Mouse (Mus musculus): Measurements from ENCODE around the gene Cyp4f40. TPM values are rescaled to one million over a fixed set of nuclear protein-coding genes. Genes with fewer than 3 reads are reported as not detected.
"Not testable (repeated sequence)": the region's sequence is repeated elsewhere in the genome, so short reads cannot be mapped to it uniquely, and the experiment has no call there.

Gene Cyp4f40
- polyA plus RNA-seq, 1 experiment from 2014 or later, result not detected

GRCm38 (mm10) chr17:32653860-32654259, 4.8 kb upstream of the Cyp4f40 start:
- no peak for ATAC-seq
- Histone ChIP-seq H3K36me3 (ENCODE audit: poor library complexity, severe bottlenecking) (no peaks in the 10 kb centered on the region), H3K27me3 (peaks cover 4% of the 10 kb centered on the region; the same call in 1 of the 2 replicates), H3K27ac (no peak overlapping the region), H3K4me3 (no peak overlapping the region), H3K9ac (no peak overlapping the region), H3K4me2 (no peak overlapping the region), H3K4me1 (peaks cover 2% of the 10 kb centered on the region; the same call in 1 of the 2 replicates), H3K9me3 (replicated peaks) (no peaks in the 10 kb centered on the region)
- 94% methylated on average over 4 of the region's 4 CpGs for WGBS

GRCm38 (mm10) chr17:32657041-32657440, 1.7 kb upstream of the Cyp4f40 start:
- Histone ChIP-seq H3K4me1 (peaks cover 3% of the 10 kb centered on the region; the same call in 1 of the 2 replicates), H3K4me3 (no peak overlapping the region), H3K9ac (no peak overlapping the region), H3K4me2 (no peak overlapping the region), H3K27ac (no peak overlapping the region), H3K27me3 (peaks cover 4% of the 10 kb centered on the region; the same call in 1 of the 2 replicates), H3K36me3 (ENCODE audit: poor library complexity, severe bottlenecking) (no peaks in the 10 kb centered on the region), H3K9me3 (replicated peaks) (no peaks in the 10 kb centered on the region)
- no peak for ATAC-seq
- WGBS, result 74% methylated on average over 3 of the region's 3 CpGs

GRCm38 (mm10) chr17:32658246-32658645, 454 bp upstream of the Cyp4f40 start:
- Histone ChIP-seq H3K9ac (no peak overlapping the region), H3K9me3 (replicated peaks) (no peaks in the 10 kb centered on the region), H3K27ac (no peak overlapping the region), H3K36me3 (ENCODE audit: poor library complexity, severe bottlenecking) (no peaks in the 10 kb centered on the region), H3K4me3 (no peak overlapping the region), H3K4me2 (no peak overlapping the region), H3K27me3 (peaks cover 4% of the 10 kb centered on the region; the same call in 1 of the 2 replicates), H3K4me1 (peaks cover 3% of the 10 kb centered on the region; the same call in 1 of the 2 replicates)
- WGBS, result 88% methylated on average over 1 of the region's 1 CpGs
- no peak for ATAC-seq

- H3K4me3 ChIP-seq, result no peak overlapping the region
- no peak overlapping the region for H3K9ac ChIP-seq
- no peaks in the 10 kb centered on the region for H3K9me3 ChIP-seq (replicated peaks)
- H3K4me1 ChIP-seq, result no peaks in the 10 kb centered on the region
- H3K27ac ChIP-seq, result no peak overlapping the region
- H3K36me3 ChIP-seq (ENCODE audit: poor library complexity, severe bottlenecking), result no peaks in the 10 kb centered on the region
- no peak for ATAC-seq
- no peaks in the 10 kb centered on the region for H3K27me3 ChIP-seq
- H3K4me2 ChIP-seq, result no peak overlapping the region
- 63% methylated on average over 7 of the region's 7 CpGs for WGBS
Observed at GRCm38 (mm10) chr17:32673976-32674375, 15.3 kb downstream of the Cyp4f40 start.

GRCm38 (mm10) chr17:32676040-32676635, 17.4 kb downstream of the Cyp4f40 start:
- Histone ChIP-seq H3K4me3 (no peak overlapping the region), H3K27ac (no peak overlapping the region), H3K4me2 (0 out of 2 replicates have a peak overlapping the region, but pooled peaks have one; percentile 4), H3K27me3 (no peaks in the 10 kb centered on the region), H3K9me3 (replicated peaks) (no peaks in the 10 kb centered on the region), H3K9ac (no peak overlapping the region), H3K4me1 (no peaks in the 10 kb centered on the region), H3K36me3 (ENCODE audit: poor library complexity, severe bottlenecking) (no peaks in the 10 kb centered on the region)
- no peak for ATAC-seq
- WGBS, result 46% methylated on average over 21 of the region's 21 CpGs

GRCm38 (mm10) chr17:32680404-32680803, 21.7 kb downstream of the Cyp4f40 start:
- H3K4me3 ChIP-seq, result no peak overlapping the region
- H3K9me3 ChIP-seq (replicated peaks), result no peaks in the 10 kb centered on the region
- H3K9ac ChIP-seq, result no peak overlapping the region
- H3K36me3 ChIP-seq (ENCODE audit: poor library complexity, severe bottlenecking), result no peaks in the 10 kb centered on the region
- peaks cover 1% of the 10 kb centered on the region; the same call in 1 of the 2 replicates for H3K4me1 ChIP-seq
- no peak overlapping the region for H3K27ac ChIP-seq
- no peak overlapping the region for H3K4me2 ChIP-seq
- H3K27me3 ChIP-seq, result no peaks in the 10 kb centered on the region
- ATAC-seq, result no peak
- 22% methylated on average over 2 of the region's 2 CpGs for WGBS

GRCm38 (mm10) chr17:32685048-32685750, 26.5 kb downstream of the Cyp4f40 start, which contains the start of gene Cyp4f15:
Gene Cyp4f15 (plus strand): TSS chr17:32685627.
- peaks cover 4% of the 10 kb centered on the region; the same call in 1 of the 2 replicates for H3K4me1 ChIP-seq
- no peak within 1 kb of the TSS for H3K4me2 ChIP-seq
- no peak for ATAC-seq
- H3K9me3 ChIP-seq (replicated peaks), result no peaks in the 10 kb centered on the region
- 24% methylated on average over 7 of the region's 7 CpGs for WGBS
- H3K27me3 ChIP-seq, result no peaks in the 10 kb centered on the region
- no peak within 1 kb of the TSS for H3K9ac ChIP-seq
- H3K27ac ChIP-seq, result no peak within 1 kb of the TSS
- H3K36me3 ChIP-seq (ENCODE audit: poor library complexity, severe bottlenecking), result no peaks in the 10 kb centered on the region
- H3K4me3 ChIP-seq, result no peak within 1 kb of the TSS

- no peak overlapping the region for H3K4me3 ChIP-seq
- no peak overlapping the region for H3K9ac ChIP-seq
- no peaks in the 10 kb centered on the region for H3K36me3 ChIP-seq (ENCODE audit: poor library complexity, severe bottlenecking)
- WGBS, result 92% methylated on average over 5 of the region's 5 CpGs
- no peak overlapping the region for H3K27ac ChIP-seq
- no peak overlapping the region for H3K4me2 ChIP-seq
- H3K9me3 ChIP-seq (replicated peaks), result no peaks in the 10 kb centered on the region
- no peaks in the 10 kb centered on the region for H3K27me3 ChIP-seq
- H3K4me1 ChIP-seq, result peaks cover 4% of the 10 kb centered on the region; the same call in 1 of the 2 replicates
- ATAC-seq, result no peak
Observed at GRCm38 (mm10) chr17:32686722-32687121, 28.0 kb downstream of the Cyp4f40 start.

- Histone ChIP-seq H3K4me1 (no peaks in the 10 kb centered on the region), H3K36me3 (ENCODE audit: poor library complexity, severe bottlenecking) (no peaks in the 10 kb centered on the region), H3K4me2 (no peak overlapping the region), H3K27me3 (no peaks in the 10 kb centered on the region), H3K4me3 (no peak overlapping the region), H3K9me3 (replicated peaks) (no peaks in the 10 kb centered on the region), H3K27ac (no peak overlapping the region), H3K9ac (no peak overlapping the region)
- WGBS, result 97% methylated on average over 1 of the region's 1 CpGs
- ATAC-seq, result no peak
Observed at GRCm38 (mm10) chr17:32690959-32691358, 32.3 kb downstream of the Cyp4f40 start.

- WGBS, result 46% methylated on average over 22 of the region's 22 CpGs
- H3K9me3 ChIP-seq (replicated peaks), result peaks cover 15% of the 10 kb centered on the region
- 0 out of 2 replicates have a peak overlapping the region, but pooled peaks have one; percentile 1 for H3K4me2 ChIP-seq
- no peaks in the 10 kb centered on the region for H3K27me3 ChIP-seq
- no peak overlapping the region for H3K4me3 ChIP-seq
- no peaks in the 10 kb centered on the region for H3K4me1 ChIP-seq
- no peaks in the 10 kb centered on the region for H3K36me3 ChIP-seq (ENCODE audit: poor library complexity, severe bottlenecking)
- H3K9ac ChIP-seq, result no peak overlapping the region
- no peak for ATAC-seq
- H3K27ac ChIP-seq, result no peak overlapping the region
Observed at GRCm38 (mm10) chr17:32702826-32703225, 44.1 kb downstream of the Cyp4f40 start.

- not testable (repeated sequence) for H3K27me3 ChIP-seq; H3K4me1 ChIP-seq; H3K27ac ChIP-seq; H3K4me3 ChIP-seq; ATAC-seq; H3K9ac ChIP-seq; H3K4me2 ChIP-seq; H3K36me3 ChIP-seq (ENCODE audit: poor library complexity, severe bottlenecking)
- H3K9me3 ChIP-seq (replicated peaks), result peaks cover 10% of the 10 kb centered on the region
Observed at GRCm38 (mm10) chr17:32710541-32710940, 51.8 kb downstream of the Cyp4f40 start.

- not testable (repeated sequence) for H3K4me2 ChIP-seq; H3K4me3 ChIP-seq; H3K9me3 ChIP-seq (replicated peaks); H3K27ac ChIP-seq; H3K27me3 ChIP-seq; H3K36me3 ChIP-seq (ENCODE audit: poor library complexity, severe bottlenecking); ATAC-seq; H3K4me1 ChIP-seq; H3K9ac ChIP-seq
- 89% methylated on average over 1 of the region's 1 CpGs for WGBS
Observed at GRCm38 (mm10) chr17:32722151-32722550, 63.5 kb downstream of the Cyp4f40 start.
